Mouse (Mus musculus): ENCODE results near the gene Stom.

- TF ChIP-seq CTCF (IDR thresholded peaks at IDR 0.05; ENCODE audit: low read depth) (no peak), EP300 (IDR thresholded peaks at IDR 0.05; ENCODE audit: low read depth) (no peak)
Observed at GRCm38 (mm10) chr2:35320399-35320798, 16.4 kb downstream of the Stom start.

All from heart, postnatal 0 days (tissue).